Mouse (Mus musculus): ENCODE data around the gene Cst9.

The Cst9 gene

GRCm38 (mm10) chr2:148877016-148877770, 42.2 kb downstream of the Cst9 start:
- DNase-seq (ENCODE audit: low read depth, low spot score) = no peak

GRCm38 (mm10) chr2:148878641-148879130, 43.7 kb downstream of the Cst9 start:
- no peak for DNase-seq (ENCODE audit: low read depth, low spot score)

GRCm38 (mm10) chr2:148879199-148879598, 44.3 kb downstream of the Cst9 start:
- DNase-seq (ENCODE audit: low read depth, low spot score) = no peak

GRCm38 (mm10) chr2:148884738-148885137, 49.8 kb downstream of the Cst9 start:
- DNase-seq (ENCODE audit: low read depth, low spot score) = no peak

All from mesoderm, embryonic 11.5 days (tissue).